Mouse (Mus musculus): ENCODE measurements around the gene Nfx1. TPM values are rescaled to one million over a fixed set of nuclear protein-coding genes. Genes with fewer than 3 reads are reported as not detected.

The Nfx1 gene
- polyA plus RNA-seq, 1 experiment from 2014 or later, result 93.7 TPM

DNA sequence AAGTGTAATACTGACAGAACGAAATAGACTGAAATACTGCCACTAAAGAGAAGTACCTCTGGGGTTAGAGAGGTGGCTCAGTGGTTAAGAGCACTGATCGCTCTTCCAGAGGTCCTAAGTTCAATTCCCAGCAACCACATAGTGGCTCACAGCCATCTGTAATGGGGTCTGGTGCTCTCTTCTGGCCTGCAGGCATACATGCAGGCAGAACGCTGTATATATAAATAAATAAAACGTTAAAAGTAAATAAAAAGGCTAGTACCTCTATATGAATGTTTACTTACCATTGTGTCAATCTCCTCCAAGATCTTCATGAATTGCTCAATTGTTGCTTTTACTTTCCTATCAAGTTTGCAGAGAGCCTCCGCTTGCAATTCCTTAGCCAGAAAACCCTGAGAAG lies 31.9 kb upstream of the Nfx1 start:
- Histone ChIP-seq H3K4me2 (ENCODE audit: low read depth, low read length) (no peak overlapping the region), H3K4me3 (ENCODE audit: low read depth, low read length) (no peak overlapping the region), H3K27me3 (ENCODE audit: control insufficient read depth, insufficient read depth, low read length) (no peaks in the 10 kb centered on the region), H3K9me3 (replicated peaks; ENCODE audit: control insufficient read depth, low read length) (no peaks in the 10 kb centered on the region), H3K27ac (replicated peaks; ENCODE audit: low read depth, low read length) (no peak overlapping the region), H3K9ac (replicated peaks; ENCODE audit: low read length) (no peak overlapping the region), H3K4me1 (ENCODE audit: control insufficient read depth, insufficient read depth, low read length) (no peaks in the 10 kb centered on the region), H3K36me3 (replicated peaks; ENCODE audit: control insufficient read depth, insufficient read depth, low read depth, low read length) (peaks cover 32% of the 10 kb centered on the region)
- ATAC-seq (replicated peaks; ENCODE audit: insufficient number of reproducible peaks, low FRiP score, low TSS enrichment, low read depth) (no peak), DNase-seq (ENCODE audit: low spot score) (no peak)
- WGBS, result 91% methylated on average over 5 of the region's 5 CpGs

DNA sequence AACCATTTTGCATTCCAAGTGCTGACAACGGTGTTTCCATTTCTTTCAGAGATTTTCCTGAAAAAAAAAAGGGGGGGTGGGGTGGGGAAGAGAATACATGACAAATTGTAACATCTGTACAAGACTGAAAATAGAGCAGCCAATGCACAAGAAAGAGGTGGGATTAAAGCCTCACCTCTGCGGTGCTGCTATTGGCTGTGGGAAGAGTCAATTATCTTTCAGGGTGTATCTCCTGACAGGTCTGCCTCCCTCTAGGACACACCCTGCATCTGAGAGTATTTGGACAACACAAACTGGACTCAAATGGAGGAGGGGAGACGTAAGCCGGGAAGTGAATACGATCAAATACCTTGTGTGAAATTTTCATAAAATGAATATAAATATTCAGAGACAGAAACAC lies 27.1 kb upstream of the Nfx1 start:
- Histone ChIP-seq H3K9ac (replicated peaks; ENCODE audit: low read length) (no peak overlapping the region), H3K36me3 (replicated peaks; ENCODE audit: control insufficient read depth, insufficient read depth, low read depth, low read length) (peaks cover 24% of the 10 kb centered on the region), H3K27me3 (ENCODE audit: control insufficient read depth, insufficient read depth, low read length) (no peaks in the 10 kb centered on the region), H3K9me3 (replicated peaks; ENCODE audit: control insufficient read depth, low read length) (no peaks in the 10 kb centered on the region), H3K4me1 (ENCODE audit: control insufficient read depth, insufficient read depth, low read length) (no peaks in the 10 kb centered on the region), H3K4me3 (ENCODE audit: low read depth, low read length) (no peak overlapping the region), H3K4me2 (ENCODE audit: low read depth, low read length) (no peak overlapping the region), H3K27ac (replicated peaks; ENCODE audit: low read depth, low read length) (no peak overlapping the region)
- ATAC-seq (replicated peaks; ENCODE audit: insufficient number of reproducible peaks, low FRiP score, low TSS enrichment, low read depth) (no peak), DNase-seq (ENCODE audit: low spot score) (no peak)
- WGBS, result 96% methylated on average over 5 of the region's 5 CpGs

DNA sequence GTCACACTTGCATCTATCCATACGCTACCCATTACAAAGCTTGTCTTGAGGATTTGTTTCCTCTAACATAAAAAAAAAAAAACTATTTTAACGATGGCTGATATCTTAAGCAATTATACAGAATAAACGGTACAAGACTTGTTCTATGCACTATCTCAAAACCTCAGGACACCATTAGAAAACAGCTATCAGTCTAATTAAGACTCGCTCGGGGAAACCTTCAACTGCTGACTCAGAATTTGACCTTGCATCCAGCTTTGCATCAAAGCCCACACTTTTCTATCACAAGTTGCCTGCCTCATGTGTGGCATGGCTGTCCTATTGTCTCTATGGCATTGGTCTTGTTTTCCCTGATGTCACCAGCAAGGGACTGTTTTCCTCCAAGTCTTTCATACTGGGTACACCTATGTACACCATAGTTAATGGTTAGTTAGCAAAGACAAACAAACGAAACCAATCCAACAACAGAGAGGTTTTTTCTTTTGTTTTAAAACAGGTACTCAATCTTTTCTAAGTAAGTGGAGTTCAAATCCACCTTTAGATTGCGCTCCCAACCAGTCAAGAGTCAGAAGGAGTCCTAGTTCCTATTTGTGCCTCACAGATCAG lies 24.1 kb upstream of the Nfx1 start:
- Histone ChIP-seq H3K4me3 (ENCODE audit: low read depth, low read length) (peak overlapping the region; percentile 91), H3K4me1 (ENCODE audit: control insufficient read depth, insufficient read depth, low read length) (no peaks in the 10 kb centered on the region), H3K36me3 (replicated peaks; ENCODE audit: control insufficient read depth, insufficient read depth, low read depth, low read length) (peaks cover 3% of the 10 kb centered on the region), H3K4me2 (ENCODE audit: low read depth, low read length) (peak overlapping the region; percentile 60), H3K27me3 (ENCODE audit: control insufficient read depth, insufficient read depth, low read length) (no peaks in the 10 kb centered on the region), H3K9me3 (replicated peaks; ENCODE audit: control insufficient read depth, low read length) (no peaks in the 10 kb centered on the region), H3K9ac (replicated peaks; ENCODE audit: low read length) (peak overlapping the region; percentile 14; the same call in 1 of the 2 replicates), H3K27ac (replicated peaks; ENCODE audit: low read depth, low read length) (no peak overlapping the region)
- ATAC-seq (replicated peaks; ENCODE audit: insufficient number of reproducible peaks, low FRiP score, low TSS enrichment, low read depth) (no peak), DNase-seq (ENCODE audit: low spot score) (no peak)
- WGBS, result 90% methylated on average over 7 of the region's 7 CpGs

DNA sequence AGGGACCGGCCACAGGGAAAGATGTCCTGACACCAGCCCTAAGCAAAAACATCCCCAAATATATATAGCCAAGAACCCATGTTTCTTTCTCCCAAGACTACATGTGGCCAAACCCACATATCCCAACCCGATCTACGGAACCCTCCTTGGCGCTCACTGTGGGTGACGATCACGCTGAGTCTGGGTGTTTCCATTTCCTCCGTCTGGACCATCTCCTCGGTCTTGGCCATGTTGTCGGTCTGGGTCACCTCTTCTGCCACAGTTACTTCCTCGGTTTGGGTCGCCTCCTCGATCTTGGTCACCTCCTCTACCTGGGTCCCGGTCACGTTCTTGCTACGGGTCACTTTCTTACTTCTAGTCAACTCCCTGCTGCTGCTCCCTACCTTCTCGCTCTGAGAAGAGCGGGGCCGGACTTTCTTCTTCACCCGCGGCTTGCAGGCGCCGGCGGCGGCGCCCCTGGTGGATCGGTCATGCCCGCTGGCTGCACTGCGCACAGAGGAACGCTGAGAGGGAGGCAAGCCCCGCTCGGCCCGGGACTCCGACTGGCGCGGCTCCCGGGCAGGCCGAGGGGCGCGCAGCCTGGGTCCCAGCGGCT lies 23.0 kb upstream of the Nfx1 start:
- Histone ChIP-seq H3K36me3 (replicated peaks; ENCODE audit: control insufficient read depth, insufficient read depth, low read depth, low read length) (peaks cover 8% of the 10 kb centered on the region), H3K9ac (replicated peaks; ENCODE audit: low read length) (peak overlapping the region; percentile 92), H3K4me1 (ENCODE audit: control insufficient read depth, insufficient read depth, low read length) (no peaks in the 10 kb centered on the region), H3K4me2 (ENCODE audit: low read depth, low read length) (peak overlapping the region; percentile 60), H3K27me3 (ENCODE audit: control insufficient read depth, insufficient read depth, low read length) (no peaks in the 10 kb centered on the region), H3K4me3 (ENCODE audit: low read depth, low read length) (peak overlapping the region; percentile 91), H3K9me3 (replicated peaks; ENCODE audit: control insufficient read depth, low read length) (no peaks in the 10 kb centered on the region), H3K27ac (replicated peaks; ENCODE audit: low read depth, low read length) (peak overlapping the region; percentile 31; the same call in 1 of the 2 replicates)
- ATAC-seq (replicated peaks; ENCODE audit: insufficient number of reproducible peaks, low FRiP score, low TSS enrichment, low read depth) (peak; percentile 8; the same call in 1 of the 2 replicates), DNase-seq (ENCODE audit: low spot score) (peak; percentile 30)
- under 1% methylated on average over 40 of the region's 40 CpGs for WGBS

DNA sequence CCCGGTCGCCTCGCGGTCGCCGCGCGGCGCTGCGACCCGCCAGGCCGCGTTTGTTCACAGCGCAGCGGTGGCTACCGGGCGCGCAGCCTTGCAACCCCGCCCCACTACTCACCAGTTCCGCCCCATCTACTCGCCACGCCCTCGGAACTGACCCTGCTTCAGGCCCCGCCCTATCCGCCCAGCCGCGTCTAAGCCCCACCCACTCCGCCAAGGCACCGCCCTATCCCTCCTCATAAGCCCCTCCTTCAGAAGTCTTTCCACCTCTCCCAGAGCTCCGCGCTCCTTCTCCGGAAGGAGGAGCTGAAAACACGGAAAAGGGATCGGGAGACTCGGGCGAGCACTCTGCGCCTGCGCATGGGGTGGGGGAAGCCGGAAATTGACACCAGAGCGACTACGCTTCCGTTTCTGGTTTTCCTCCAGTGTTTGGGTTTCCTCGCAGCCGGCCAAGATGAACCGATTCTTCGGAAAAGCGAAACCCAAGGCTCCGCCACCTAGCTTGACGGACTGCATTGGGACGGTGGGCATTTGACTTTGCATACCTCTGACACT lies 22.5 kb upstream of the Nfx1 start, which contains the start of the genes Bag1 and Chmp5:
Gene Bag1 (minus strand): TSS at position 135 of the 549 bp plus-strand sequence.
Gene Chmp5 (plus strand): TSS at position 248 of the 549 bp plus-strand sequence.
- Histone ChIP-seq H3K4me1 (ENCODE audit: control insufficient read depth, insufficient read depth, low read length) (no peaks in the 10 kb centered on the region), H3K27ac (replicated peaks; ENCODE audit: low read depth, low read length) (peak within 1 kb of the TSS; percentile 31; the same call in 1 of the 2 replicates), H3K9ac (replicated peaks; ENCODE audit: low read length) (peak within 1 kb of the TSS; percentile 92), H3K36me3 (replicated peaks; ENCODE audit: control insufficient read depth, insufficient read depth, low read depth, low read length) (peaks cover 9% of the 10 kb centered on the region), H3K4me3 (ENCODE audit: low read depth, low read length) (peak within 1 kb of the TSS; percentile 91), H3K9me3 (replicated peaks; ENCODE audit: control insufficient read depth, low read length) (no peaks in the 10 kb centered on the region), H3K27me3 (ENCODE audit: control insufficient read depth, insufficient read depth, low read length) (no peaks in the 10 kb centered on the region), H3K4me2 (ENCODE audit: low read depth, low read length) (peak within 1 kb of the TSS; percentile 70)
- ATAC-seq (replicated peaks; ENCODE audit: insufficient number of reproducible peaks, low FRiP score, low TSS enrichment, low read depth) (peak; percentile 96), DNase-seq (ENCODE audit: low spot score) (peak; percentile 99)
- WGBS, result under 1% methylated on average over 50 of the region's 50 CpGs

DNA sequence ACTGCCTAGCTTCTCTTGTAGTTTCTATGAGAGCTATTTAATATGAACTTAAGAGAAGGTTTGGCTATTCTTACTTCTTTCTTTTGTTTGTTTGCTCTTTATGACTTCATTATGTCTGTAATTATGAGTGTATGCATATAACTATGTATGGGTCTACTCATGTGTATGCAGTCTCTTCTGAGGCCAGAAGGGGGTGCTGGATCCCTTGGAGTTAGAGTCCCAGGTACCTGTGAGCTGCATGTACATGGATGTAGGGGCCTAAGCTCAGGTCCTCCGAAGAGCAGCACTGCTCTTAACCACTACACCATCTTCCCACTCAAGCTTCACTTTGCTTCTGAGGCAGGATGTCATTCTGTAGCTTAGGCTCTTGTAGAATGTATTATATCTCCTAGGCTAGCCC lies 17.2 kb upstream of the Nfx1 start:
- ATAC-seq (replicated peaks; ENCODE audit: insufficient number of reproducible peaks, low FRiP score, low TSS enrichment, low read depth) (no peak), DNase-seq (ENCODE audit: low spot score) (no peak)
- Histone ChIP-seq H3K9me3 (replicated peaks; ENCODE audit: control insufficient read depth, low read length) (no peaks in the 10 kb centered on the region), H3K4me3 (ENCODE audit: low read depth, low read length) (no peak overlapping the region), H3K9ac (replicated peaks; ENCODE audit: low read length) (no peak overlapping the region), H3K4me1 (ENCODE audit: control insufficient read depth, insufficient read depth, low read length) (no peaks in the 10 kb centered on the region), H3K27ac (replicated peaks; ENCODE audit: low read depth, low read length) (no peak overlapping the region), H3K36me3 (replicated peaks; ENCODE audit: control insufficient read depth, insufficient read depth, low read depth, low read length) (peaks cover 11% of the 10 kb centered on the region), H3K27me3 (ENCODE audit: control insufficient read depth, insufficient read depth, low read length) (no peaks in the 10 kb centered on the region), H3K4me2 (ENCODE audit: low read depth, low read length) (no peak overlapping the region)
- 94% methylated on average over 1 of the region's 1 CpGs for WGBS

DNA sequence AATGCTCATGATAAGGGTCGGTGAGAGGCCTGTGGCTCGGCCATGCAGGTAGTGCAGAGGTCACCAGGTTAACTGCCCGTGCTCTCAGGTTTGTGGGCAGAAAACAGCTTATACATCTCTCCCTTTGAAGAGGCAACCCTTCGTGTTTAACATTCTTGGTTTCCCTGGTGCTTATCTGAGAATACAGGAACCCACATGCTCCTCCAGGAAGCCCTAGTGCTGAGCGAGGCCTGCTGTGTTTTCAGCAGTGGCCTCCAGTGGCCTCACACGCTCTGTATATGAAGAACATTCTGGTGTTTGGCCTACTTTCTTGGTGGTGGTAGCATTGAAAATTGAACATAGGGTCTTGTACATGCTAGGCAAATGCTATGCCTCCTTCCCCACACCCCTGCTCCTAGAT lies 14.8 kb upstream of the Nfx1 start:
- DNase-seq (ENCODE audit: low spot score) (no peak), ATAC-seq (replicated peaks; ENCODE audit: insufficient number of reproducible peaks, low FRiP score, low TSS enrichment, low read depth) (no peak)
- Histone ChIP-seq H3K27me3 (ENCODE audit: control insufficient read depth, insufficient read depth, low read length) (no peaks in the 10 kb centered on the region), H3K9me3 (replicated peaks; ENCODE audit: control insufficient read depth, low read length) (no peaks in the 10 kb centered on the region), H3K9ac (replicated peaks; ENCODE audit: low read length) (no peak overlapping the region), H3K4me1 (ENCODE audit: control insufficient read depth, insufficient read depth, low read length) (no peaks in the 10 kb centered on the region), H3K4me3 (ENCODE audit: low read depth, low read length) (no peak overlapping the region), H3K27ac (replicated peaks; ENCODE audit: low read depth, low read length) (no peak overlapping the region), H3K36me3 (replicated peaks; ENCODE audit: control insufficient read depth, insufficient read depth, low read depth, low read length) (peaks cover 11% of the 10 kb centered on the region), H3K4me2 (ENCODE audit: low read depth, low read length) (no peak overlapping the region)
- WGBS, result 82% methylated on average over 6 of the region's 6 CpGs

DNA sequence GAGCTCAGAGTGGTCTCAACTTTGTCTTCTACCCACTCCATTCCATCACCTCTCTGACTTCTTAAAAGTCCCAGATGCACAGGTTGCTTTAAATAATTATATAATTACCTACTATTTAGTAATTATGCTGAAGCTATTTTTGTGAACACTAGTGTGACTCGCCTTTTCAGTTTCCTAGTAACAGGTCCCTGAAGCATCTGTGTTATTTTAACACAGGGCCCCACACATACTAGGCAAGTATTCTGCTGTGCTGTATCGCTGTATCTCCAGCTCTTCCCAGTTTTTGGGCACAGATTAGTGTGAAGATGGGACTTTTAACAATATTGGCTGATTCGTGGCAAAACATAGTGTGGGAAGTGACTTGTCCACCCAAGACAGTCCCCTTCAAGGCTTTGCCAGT lies 7.2 kb upstream of the Nfx1 start:
- Histone ChIP-seq H3K9me3 (replicated peaks; ENCODE audit: control insufficient read depth, low read length) (no peaks in the 10 kb centered on the region), H3K36me3 (replicated peaks; ENCODE audit: control insufficient read depth, insufficient read depth, low read depth, low read length) (peaks cover 5% of the 10 kb centered on the region), H3K9ac (replicated peaks; ENCODE audit: low read length) (no peak overlapping the region), H3K4me1 (ENCODE audit: control insufficient read depth, insufficient read depth, low read length) (no peaks in the 10 kb centered on the region), H3K27ac (replicated peaks; ENCODE audit: low read depth, low read length) (no peak overlapping the region), H3K4me2 (ENCODE audit: low read depth, low read length) (no peak overlapping the region), H3K4me3 (ENCODE audit: low read depth, low read length) (no peak overlapping the region), H3K27me3 (ENCODE audit: control insufficient read depth, insufficient read depth, low read length) (no peaks in the 10 kb centered on the region)
- DNase-seq (ENCODE audit: low spot score), result no peak
- ATAC-seq (replicated peaks; ENCODE audit: insufficient number of reproducible peaks, low FRiP score, low TSS enrichment, low read depth), result no peak
- WGBS, result 71% methylated on average over 3 of the region's 3 CpGs
